Mouse (Mus musculus) midbrain, embryonic 13.5 days (tissue): ENCODE results near the gene Slco3a1. TPM values are rescaled to one million over a fixed set of nuclear protein-coding genes. Genes with fewer than 3 reads are reported as not detected.
"Not testable (repeated sequence)": the region's sequence is repeated elsewhere in the genome, so short reads cannot be mapped to it uniquely, and the experiment has no call there.

Experiments
- ATAC-seq: fragments of 200-750 bp; cut with Nextera tagmentation; 2 replicates; pipeline ENCODE4 v1.8.0; 2017; ENCODE audit warnings: mild to moderate bottlenecking, moderate TSS enrichment, moderate library complexity
- H3K27ac ChIP-seq: fragments of 300-500 bp; sonication (generic); 2 replicates; pipeline ENCODE4 v1.5.1; 2015; ENCODE audit warnings: inconsistent platforms, mild to moderate bottlenecking, moderate library complexity
- H3K27me3 ChIP-seq: fragments of 300-500 bp; sonication (generic); 2 replicates; pipeline ENCODE4 v1.6.1; 2015; ENCODE audit warnings: mild to moderate bottlenecking, inconsistent platforms
- H3K36me3 ChIP-seq: fragments of 300-500 bp; sonication (generic); 2 replicates; pipeline ENCODE4 v1.6.1; 2015; ENCODE audit warnings: mild to moderate bottlenecking, inconsistent platforms
- H3K4me1 ChIP-seq: fragments of 300-500 bp; sonication (generic); replicated peaks from 2 replicates; pipeline ENCODE4 v1.6.1; 2015; ENCODE audit warnings: inconsistent platforms
- H3K4me2 ChIP-seq: fragments of 300-500 bp; sonication (generic); replicated peaks from 2 replicates; pipeline ENCODE4 v1.6.1; 2015; ENCODE audit warnings: moderate library complexity, mild to moderate bottlenecking, inconsistent platforms
- H3K4me3 ChIP-seq: fragments of 300-500 bp; sonication (generic); replicated peaks from 2 replicates; pipeline ENCODE4 v1.5.1; 2015; ENCODE audit warnings: mild to moderate bottlenecking, inconsistent platforms
- H3K9ac ChIP-seq: fragments of 300-500 bp; sonication (generic); replicated peaks from 2 replicates; pipeline ENCODE4 v1.6.1; 2015; ENCODE audit warnings: mild to moderate bottlenecking, inconsistent platforms
- H3K9me3 ChIP-seq: fragments of 300-500 bp; sonication (generic); 2 replicates; pipeline ENCODE4 v1.6.1; 2016; ENCODE audit warnings: mild to moderate bottlenecking, inconsistent platforms
- WGBS: fragments of 180-500 bp; shearing (Covaris S2); methylation state at CpG from one replicate; pipeline ENCODE4 v1.1.7; 2015; 5-methylcytosine and 5-hydroxymethylcytosine counted together
- polyA plus RNA-seq: library from polyadenylated mRNA; unstranded; fragments of >200 nt; fragmentation: Nextera tagmentation; extraction: Ambion mirVana; gene quantifications from 2 replicates; pipeline ENCODE4 v1.2.1, GENCODE M21; 2015

Slco3a1 gene
- polyA plus RNA-seq, 1 experiment from 2014 or later = 22.8 TPM

DNA sequence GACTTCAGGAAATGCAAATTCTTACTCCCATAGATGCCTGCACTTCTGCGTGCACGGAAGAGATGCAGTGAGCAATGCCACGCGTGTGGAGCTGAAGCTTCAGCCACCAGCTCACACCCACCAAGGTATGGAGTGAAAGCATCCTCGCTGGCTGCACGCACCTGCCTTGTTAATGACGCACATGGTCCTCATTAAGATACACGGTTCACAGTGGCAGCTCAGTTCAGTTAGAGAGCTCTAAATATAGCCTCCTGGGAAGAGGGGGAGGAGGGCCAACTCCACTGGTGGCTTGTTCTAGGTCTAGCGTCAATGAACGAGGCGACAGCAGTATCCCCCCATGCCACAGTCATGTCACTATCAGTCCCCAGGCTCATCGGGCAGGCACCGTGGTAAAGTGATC is 132.6 kb downstream of the Slco3a1 start:
- Histone ChIP-seq H3K4me2 (no peak overlapping the region), H3K27ac (no peak overlapping the region), H3K9ac (no peak overlapping the region), H3K4me3 (no peak overlapping the region), H3K27me3 (no peaks in the 10 kb centered on the region), H3K4me1 (peaks cover 25% of the 10 kb centered on the region), H3K9me3 (no peaks in the 10 kb centered on the region), H3K36me3 (no peaks in the 10 kb centered on the region)
- ATAC-seq = no peak
- 70% methylated on average over 13 of the region's 13 CpGs for WGBS

DNA sequence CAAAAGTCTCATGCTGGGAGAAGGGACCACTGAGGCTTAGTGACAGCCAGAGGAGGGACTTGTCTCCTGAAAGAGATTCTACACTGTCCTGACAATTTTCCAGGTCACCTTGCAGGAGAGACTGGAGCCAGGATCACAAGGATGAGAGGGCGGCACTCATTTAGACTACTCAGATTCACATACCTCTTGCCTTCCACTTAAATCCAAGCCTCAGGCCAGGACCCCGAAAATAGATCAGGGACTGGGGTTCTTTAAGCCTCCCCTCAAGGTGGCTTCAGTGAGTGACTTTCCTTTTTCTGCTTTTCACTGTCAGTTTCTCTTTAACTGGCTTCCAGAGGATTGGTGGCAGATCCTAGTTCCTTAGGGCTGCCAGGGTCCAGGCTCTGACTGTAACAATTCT is 133.0 kb downstream of the Slco3a1 start:
- Histone ChIP-seq H3K36me3 (no peaks in the 10 kb centered on the region), H3K9ac (no peak overlapping the region), H3K4me1 (peaks cover 25% of the 10 kb centered on the region), H3K27ac (no peak overlapping the region), H3K4me2 (no peak overlapping the region), H3K4me3 (no peak overlapping the region), H3K27me3 (no peaks in the 10 kb centered on the region), H3K9me3 (no peaks in the 10 kb centered on the region)
- WGBS = 68% methylated on average over 2 of the region's 2 CpGs
- ATAC-seq = no peak

DNA sequence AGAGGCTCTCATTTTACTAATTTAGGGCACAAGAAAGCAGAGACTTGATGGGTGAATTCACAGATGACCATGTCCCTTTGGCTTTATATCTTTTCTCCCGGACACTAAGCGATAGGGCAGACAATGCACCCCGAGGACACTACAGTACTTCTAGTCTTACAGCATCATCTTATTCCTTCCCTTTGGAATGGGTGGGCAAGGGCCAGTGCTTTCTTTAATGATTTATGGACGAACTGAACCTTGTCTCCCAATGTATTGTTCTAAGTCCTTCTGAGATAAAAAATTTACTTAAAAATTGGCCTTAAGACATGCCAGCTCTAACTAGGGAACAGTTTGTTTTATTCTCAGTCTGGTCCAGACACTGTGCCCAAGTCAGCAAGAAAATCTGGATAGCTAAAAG is 134.9 kb downstream of the Slco3a1 start:
- H3K4me2 ChIP-seq = no peak overlapping the region
- H3K27ac ChIP-seq = no peak overlapping the region
- no peak overlapping the region for H3K4me3 ChIP-seq
- no peak overlapping the region for H3K9ac ChIP-seq
- H3K4me1 ChIP-seq = peaks cover 25% of the 10 kb centered on the region
- H3K9me3 ChIP-seq = no peaks in the 10 kb centered on the region
- H3K36me3 ChIP-seq = no peaks in the 10 kb centered on the region
- H3K27me3 ChIP-seq = no peaks in the 10 kb centered on the region
- no peak for ATAC-seq
- 86% methylated on average over 4 of the region's 4 CpGs for WGBS

DNA sequence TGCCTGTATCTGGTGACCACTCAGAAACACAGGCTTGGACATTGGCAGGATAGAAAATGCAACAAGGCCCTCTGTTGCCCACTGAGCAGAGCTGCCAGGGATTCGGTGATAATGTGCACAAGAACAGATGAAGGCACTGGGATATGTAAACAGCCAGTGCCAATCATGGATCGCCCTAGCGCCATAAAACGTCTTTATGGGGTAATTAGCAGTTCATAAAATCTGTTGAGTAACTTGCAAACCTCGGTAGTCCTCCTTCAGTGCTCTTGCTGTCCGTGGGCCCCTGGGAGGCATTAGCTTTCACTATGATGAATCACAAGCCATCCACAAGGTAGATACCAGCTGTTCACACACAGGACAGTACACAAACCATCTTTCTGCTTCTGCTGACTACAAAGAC is 137.6 kb downstream of the Slco3a1 start:
- ATAC-seq = no peak
- WGBS = 84% methylated on average over 6 of the region's 6 CpGs

DNA sequence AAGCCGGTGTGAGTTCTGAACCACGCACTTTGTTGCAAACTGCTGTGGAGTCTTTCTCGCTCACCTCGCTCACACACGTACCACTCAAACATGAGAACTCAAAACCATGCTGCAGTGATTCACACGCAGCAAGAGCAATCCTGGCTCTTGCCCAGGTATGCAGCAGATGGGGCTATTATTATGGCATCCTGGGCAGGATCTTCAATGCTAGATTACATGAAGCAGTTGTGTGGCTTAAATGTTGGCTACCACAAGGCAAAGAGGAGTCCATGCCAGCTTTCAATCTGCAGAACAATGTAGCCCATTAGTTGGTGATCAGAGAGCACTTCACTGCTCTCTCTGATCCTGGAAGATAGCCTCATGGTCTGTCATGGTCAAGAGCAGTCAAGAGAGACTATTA is 139.3 kb downstream of the Slco3a1 start:
- ATAC-seq = no peak
- Histone ChIP-seq H3K4me2 (no peak overlapping the region), H3K9ac (no peak overlapping the region), H3K4me1 (peaks cover 15% of the 10 kb centered on the region), H3K36me3 (no peaks in the 10 kb centered on the region), H3K27ac (no peak overlapping the region), H3K27me3 (no peaks in the 10 kb centered on the region), H3K9me3 (no peaks in the 10 kb centered on the region), H3K4me3 (no peak overlapping the region)
- WGBS = 93% methylated on average over 6 of the region's 6 CpGs

More for the DNA sequence above, 137.6 kb downstream of the Slco3a1 start:
- Histone ChIP-seq H3K27me3 (no peaks in the 10 kb centered on the region), H3K4me2 (no peak overlapping the region), H3K4me3 (no peak overlapping the region), H3K36me3 (no peaks in the 10 kb centered on the region), H3K9me3 (no peaks in the 10 kb centered on the region), H3K27ac (no peak overlapping the region), H3K9ac (no peak overlapping the region), H3K4me1 (peaks cover 19% of the 10 kb centered on the region)

DNA sequence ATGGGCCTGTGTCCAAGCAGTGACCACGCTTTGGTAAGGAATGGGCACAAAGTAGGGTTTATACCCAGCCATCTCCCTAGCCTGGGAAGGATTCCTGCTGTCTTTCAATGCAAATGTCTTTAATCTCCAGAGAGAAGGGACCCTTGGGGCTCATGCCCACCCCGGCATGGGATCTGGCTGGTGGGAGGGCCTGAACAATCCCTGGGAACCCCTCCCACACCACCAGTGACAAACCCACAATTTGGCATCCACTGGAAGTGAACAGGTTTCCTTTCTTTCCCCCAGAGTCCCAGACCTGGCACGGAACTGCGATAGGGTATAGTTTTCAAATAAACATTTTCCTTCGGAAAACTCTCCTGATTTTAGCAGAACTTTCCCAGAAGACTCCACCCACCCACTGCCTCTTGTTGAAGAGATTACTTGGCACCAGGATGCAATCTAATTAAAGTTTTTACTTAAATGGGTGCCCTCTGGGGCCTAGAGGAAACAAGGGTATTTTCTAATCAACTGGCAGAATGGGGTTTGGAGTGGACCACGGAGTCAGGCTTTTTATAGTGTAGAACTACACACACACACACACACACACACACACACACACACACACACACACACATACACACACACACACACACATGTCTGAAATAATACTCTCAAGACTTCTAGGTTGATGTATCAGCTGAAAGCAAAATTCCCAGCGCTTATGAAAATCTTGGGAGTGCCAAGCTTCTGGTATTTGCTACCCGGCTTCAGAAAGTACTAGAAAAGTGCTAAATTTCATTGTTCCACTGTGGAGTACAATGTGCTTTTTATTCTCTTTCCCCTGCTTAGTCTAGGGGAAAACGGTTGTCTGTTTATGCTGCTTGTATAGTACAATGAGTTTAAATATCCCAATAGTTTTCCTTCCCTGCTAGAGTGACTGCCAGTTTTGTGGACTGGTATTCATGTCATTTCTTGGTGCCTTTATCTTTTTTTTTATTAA is 140.6 kb downstream of the Slco3a1 start:
- H3K4me2 ChIP-seq = no peak overlapping the region
- no peaks in the 10 kb centered on the region for H3K9me3 ChIP-seq
- no peak overlapping the region for H3K9ac ChIP-seq
- H3K4me3 ChIP-seq = no peak overlapping the region
- peak overlapping the region; percentile 25; the same call in 1 of the 2 replicates for H3K27ac ChIP-seq
- no peaks in the 10 kb centered on the region for H3K36me3 ChIP-seq
- 64% methylated on average over 9 of the region's 9 CpGs for WGBS
- peaks cover 16% of the 10 kb centered on the region for H3K4me1 ChIP-seq
- no peaks in the 10 kb centered on the region for H3K27me3 ChIP-seq
- ATAC-seq = no peak

DNA sequence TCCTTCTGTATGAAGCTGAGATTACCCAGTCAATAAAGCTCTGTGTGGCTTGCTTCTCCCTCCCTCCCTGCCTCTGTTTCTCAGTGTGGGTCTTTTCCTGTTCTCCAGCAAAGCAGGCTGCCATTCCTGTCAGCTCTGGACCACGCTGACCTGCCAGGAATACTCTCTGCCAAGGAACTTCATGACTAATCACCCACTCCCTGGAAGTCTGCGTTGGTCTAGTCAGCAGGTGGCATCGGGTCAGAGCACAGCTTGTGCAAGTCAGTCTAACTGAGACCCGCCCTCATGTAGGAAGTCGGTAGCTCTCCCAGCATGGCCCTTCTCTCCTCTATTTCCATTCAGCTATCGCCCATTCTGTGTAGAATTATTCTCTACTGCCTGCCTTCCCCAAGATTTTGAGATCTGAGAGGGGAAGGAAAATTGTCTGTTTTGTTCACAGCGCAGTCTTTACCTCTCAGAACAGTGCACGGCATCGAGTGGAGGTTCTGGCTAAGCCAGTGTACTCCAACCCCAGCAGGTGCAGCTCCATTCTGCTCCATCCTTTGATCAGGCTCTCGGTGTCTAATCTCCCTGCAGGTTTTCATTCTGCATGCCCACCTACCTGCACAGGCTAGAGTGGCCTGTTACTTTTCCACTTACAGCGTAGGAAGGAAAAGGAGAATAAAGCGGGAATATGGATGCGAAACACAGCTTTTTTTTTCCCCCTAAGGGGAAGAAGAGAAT is 145.8 kb downstream of the Slco3a1 start:
- H3K9ac ChIP-seq = no peak overlapping the region
- H3K4me1 ChIP-seq = peaks cover 21% of the 10 kb centered on the region
- H3K9me3 ChIP-seq = no peaks in the 10 kb centered on the region
- no peak overlapping the region for H3K4me2 ChIP-seq
- no peaks in the 10 kb centered on the region for H3K27me3 ChIP-seq
- H3K4me3 ChIP-seq = no peak overlapping the region
- 0 out of 2 replicates have a peak overlapping the region, but pooled peaks have one; percentile 19 for H3K27ac ChIP-seq
- 59% methylated on average over 13 of the region's 13 CpGs for WGBS
- no peak for ATAC-seq
- H3K36me3 ChIP-seq = no peaks in the 10 kb centered on the region

DNA sequence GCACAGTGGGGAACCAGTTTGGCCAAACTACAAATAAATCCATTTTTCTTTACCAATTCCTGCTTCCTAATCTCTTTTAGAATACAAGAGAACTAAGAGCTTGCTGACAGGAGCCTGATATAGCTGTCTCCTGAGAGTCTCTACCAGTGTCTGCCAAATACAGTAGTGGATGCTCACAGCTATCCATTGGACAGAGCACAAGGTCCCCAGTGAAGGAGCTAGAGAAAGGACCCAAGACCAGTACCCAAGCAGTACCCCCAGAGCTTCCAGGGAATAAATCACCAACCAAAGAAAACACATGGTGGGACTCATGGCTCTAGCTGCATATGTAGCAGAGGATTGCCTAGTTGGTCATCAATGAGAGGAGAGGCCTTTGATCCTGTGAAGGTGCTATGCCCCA is 146.7 kb downstream of the Slco3a1 start:
- H3K4me1 ChIP-seq = peaks cover 13% of the 10 kb centered on the region
- not testable (repeated sequence) for H3K4me3 ChIP-seq, H3K4me2 ChIP-seq, H3K27me3 ChIP-seq, H3K27ac ChIP-seq, H3K9me3 ChIP-seq, H3K36me3 ChIP-seq, ATAC-seq, H3K9ac ChIP-seq

DNA sequence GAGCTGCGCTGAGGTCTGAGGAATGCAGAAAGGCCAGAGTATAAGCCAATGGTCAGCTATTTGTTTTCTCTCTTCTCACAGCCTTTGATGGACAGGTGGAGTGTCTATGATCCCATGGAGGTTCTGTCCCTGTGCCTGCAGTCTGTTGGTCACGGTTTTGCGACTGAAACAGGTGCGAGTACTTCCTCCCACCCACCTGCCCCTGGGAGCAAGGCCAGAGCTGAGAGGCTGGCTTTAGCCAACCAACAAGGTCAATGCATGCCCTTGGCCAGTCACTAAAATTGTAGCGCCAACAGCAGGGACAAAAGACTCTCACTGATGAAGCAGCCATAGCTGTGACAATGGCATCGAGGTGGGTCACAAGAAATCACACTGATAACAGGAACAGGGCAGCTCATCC is 154.9 kb downstream of the Slco3a1 start:
- ATAC-seq = no peak
- whole genome bisulfite sequencing = 96% methylated on average over 6 of the region's 6 CpGs
- Histone ChIP-seq H3K27ac (no peak overlapping the region), H3K9me3 (no peaks in the 10 kb centered on the region), H3K4me3 (no peak overlapping the region), H3K36me3 (no peaks in the 10 kb centered on the region), H3K4me2 (no peak overlapping the region), H3K4me1 (no peaks in the 10 kb centered on the region), H3K27me3 (no peaks in the 10 kb centered on the region), H3K9ac (no peak overlapping the region)

DNA sequence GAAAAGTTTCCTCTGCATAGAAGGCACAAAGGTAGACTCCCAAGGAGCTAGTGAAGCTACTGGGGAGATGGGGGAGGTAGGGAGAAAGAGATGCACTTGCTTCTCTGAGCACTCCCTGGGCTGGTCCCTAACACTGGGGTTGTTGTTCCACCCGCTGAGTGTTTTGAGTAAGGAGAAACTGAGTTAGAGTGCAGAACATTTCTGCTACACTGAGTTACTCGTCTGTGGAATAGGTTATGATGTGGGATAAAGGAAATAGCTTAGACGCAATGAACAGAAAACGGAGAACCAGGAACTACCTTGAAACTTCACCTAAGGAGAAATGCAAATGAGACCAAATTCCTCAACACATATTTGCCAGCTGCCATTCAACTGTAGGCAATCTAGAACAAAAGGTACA is 155.4 kb downstream of the Slco3a1 start:
- no peak overlapping the region for H3K4me2 ChIP-seq
- no peak overlapping the region for H3K27ac ChIP-seq
- no peaks in the 10 kb centered on the region for H3K27me3 ChIP-seq
- H3K9me3 ChIP-seq = no peaks in the 10 kb centered on the region
- no peak overlapping the region for H3K4me3 ChIP-seq
- WGBS = 95% methylated on average over 4 of the region's 4 CpGs
- ATAC-seq = no peak
- no peaks in the 10 kb centered on the region for H3K4me1 ChIP-seq
- no peaks in the 10 kb centered on the region for H3K36me3 ChIP-seq
- no peak overlapping the region for H3K9ac ChIP-seq

DNA sequence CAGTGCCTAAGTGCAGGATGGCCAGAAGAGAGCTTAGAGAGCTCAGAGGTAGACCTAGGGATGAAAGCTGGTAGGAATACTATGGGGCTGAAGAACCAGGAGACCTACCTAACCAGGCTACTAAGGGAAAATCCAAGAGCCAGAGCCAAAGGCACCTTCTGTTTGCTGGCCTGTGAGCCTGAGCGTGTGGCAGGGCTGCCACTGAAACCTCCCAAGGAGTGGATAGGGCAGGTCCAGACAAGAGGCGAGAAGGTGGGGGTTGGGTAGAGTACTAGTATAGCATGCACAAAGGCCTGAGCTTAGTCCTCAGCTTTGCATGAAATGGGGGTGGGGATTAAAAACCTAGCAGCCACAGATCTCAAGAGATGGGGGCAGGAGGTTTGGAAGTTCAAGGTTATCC is 156.3 kb downstream of the Slco3a1 start:
- H3K4me3 ChIP-seq = no peak overlapping the region
- H3K36me3 ChIP-seq = no peaks in the 10 kb centered on the region
- H3K27ac ChIP-seq = no peak overlapping the region
- no peaks in the 10 kb centered on the region for H3K27me3 ChIP-seq
- ATAC-seq = no peak
- 0 out of 2 replicates have a peak, but pooled peaks cover 3% of the 10 kb centered on the region for H3K4me1 ChIP-seq
- 72% methylated on average over 2 of the region's 2 CpGs for WGBS
- no peak overlapping the region for H3K4me2 ChIP-seq
- no peak overlapping the region for H3K9ac ChIP-seq
- no peaks in the 10 kb centered on the region for H3K9me3 ChIP-seq

DNA sequence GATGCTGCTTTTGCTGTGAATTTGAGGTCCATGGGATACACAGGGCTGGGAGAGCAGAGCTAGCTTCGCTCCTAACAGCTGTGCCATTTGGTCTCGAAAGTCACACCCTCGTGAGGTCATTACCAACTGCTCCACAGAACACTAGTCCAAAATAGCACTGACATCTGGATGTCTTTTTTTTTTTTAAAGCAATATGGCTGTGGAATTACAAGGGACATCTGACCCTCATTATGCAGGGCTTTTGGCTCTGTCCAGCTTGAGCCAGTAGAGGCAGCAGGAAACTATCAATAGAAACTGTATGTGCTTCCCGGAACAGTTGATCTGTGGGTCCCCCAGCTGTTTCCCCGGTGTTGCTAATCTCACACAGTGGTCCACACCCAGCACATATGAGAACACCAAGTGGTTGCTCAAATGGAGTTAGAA is 163.1 kb downstream of the Slco3a1 start:
- no peak overlapping the region for H3K4me2 ChIP-seq
- no peaks in the 10 kb centered on the region for H3K27me3 ChIP-seq
- 0 out of 2 replicates have a peak, but pooled peaks cover 5% of the 10 kb centered on the region for H3K4me1 ChIP-seq
- ATAC-seq = no peak
- H3K27ac ChIP-seq = no peak overlapping the region
- no peak overlapping the region for H3K4me3 ChIP-seq
- no peak overlapping the region for H3K9ac ChIP-seq
- 83% methylated on average over 5 of the region's 5 CpGs for WGBS
- H3K36me3 ChIP-seq = no peaks in the 10 kb centered on the region
- H3K9me3 ChIP-seq = no peaks in the 10 kb centered on the region
